Mouse (Mus musculus) forebrain, embryonic 16.5 days (tissue): ENCODE measurements around the gene Abcc8. TPM values are rescaled to one million over a fixed set of nuclear protein-coding genes. Genes with fewer than 3 reads are reported as not detected.
"Not testable (repeated sequence)": the region's sequence is repeated elsewhere in the genome, so short reads cannot be mapped to it uniquely, and the experiment has no call there.

Experiments
- ATAC-seq: fragments of 200-750 bp; cut with Nextera tagmentation; 2 replicates; pipeline ENCODE4 v1.8.0; 2017; ENCODE audit warnings: mild to moderate bottlenecking, moderate library complexity
- H3K27ac ChIP-seq: fragments of 300-500 bp; sonication (generic); 2 replicates; pipeline ENCODE4 v1.5.1; 2014; ENCODE audit warnings: low read length, control low read depth
- H3K27me3 ChIP-seq: fragments of 300-500 bp; sonication (generic); replicated peaks from 2 replicates; pipeline ENCODE4 v1.6.1; 2014; ENCODE audit warnings: low read length; ENCODE audit not compliant: control insufficient read depth, insufficient read depth
- H3K36me3 ChIP-seq: fragments of 300-500 bp; sonication (generic); 2 replicates; pipeline ENCODE4 v1.6.1; 2014; ENCODE audit not compliant: control insufficient read depth, insufficient read depth
- H3K4me1 ChIP-seq: fragments of 300-500 bp; sonication (generic); replicated peaks from 2 replicates; pipeline ENCODE4 v1.6.1; 2014; ENCODE audit warnings: low read length; ENCODE audit not compliant: control insufficient read depth, insufficient read depth
- H3K4me2 ChIP-seq: fragments of 300-500 bp; sonication (generic); 2 replicates; pipeline ENCODE4 v1.6.1; 2014; ENCODE audit warnings: mild to moderate bottlenecking, low read length, control low read depth
- H3K4me3 ChIP-seq: fragments of 300-500 bp; sonication (generic); replicated peaks from 2 replicates; pipeline ENCODE4 v1.5.1; 2014; ENCODE audit warnings: mild to moderate bottlenecking, low read length, control low read depth
- H3K9ac ChIP-seq: fragments of 300-500 bp; sonication (generic); replicated peaks from 2 replicates; pipeline ENCODE4 v1.6.1; 2014; ENCODE audit warnings: low read depth, low read length, control low read depth
- H3K9me3 ChIP-seq: fragments of 300-500 bp; sonication (generic); 2 replicates; pipeline ENCODE4 v1.6.1; 2016; ENCODE audit warnings: low read length; ENCODE audit not compliant: control insufficient read depth
- WGBS: fragments of 180-500 bp; shearing (Covaris S2); extraction: QIAGEN DNeasy Blood & Tissue Kit; methylation state at CpG from one replicate; pipeline ENCODE4 v1.1.7; 2014; 5-methylcytosine and 5-hydroxymethylcytosine counted together
- polyA plus RNA-seq: library from polyadenylated mRNA; unstranded; fragments of >200 nt; fragmentation: Nextera tagmentation; extraction: Ambion mirVana; gene quantifications from 2 replicates; pipeline ENCODE4 v1.2.1, GENCODE M21; 2015

The Abcc8 gene
- polyA plus RNA-seq, 1 experiment from 2014 or later = 34.3 TPM

DNA sequence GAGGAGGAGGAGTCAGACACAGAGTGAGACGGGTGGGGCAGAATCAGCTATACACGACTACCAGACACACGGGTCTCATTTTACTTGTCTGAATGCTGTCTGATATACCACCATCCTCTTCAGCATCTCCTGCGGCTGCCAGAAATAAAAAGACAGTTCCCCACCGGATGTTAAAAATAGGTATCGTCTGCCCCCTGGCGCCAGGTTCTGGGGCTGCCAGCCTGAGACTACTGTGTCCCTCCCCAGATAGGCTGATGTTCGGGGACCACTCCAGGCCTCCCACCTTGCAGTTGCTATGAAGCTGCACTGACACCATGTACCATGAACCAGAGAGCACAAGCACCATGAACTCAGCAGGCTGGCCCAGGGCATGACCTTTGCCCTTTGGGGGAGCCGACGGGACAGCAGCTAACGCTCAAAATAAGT lies 24.2 kb upstream of the Abcc8 start:
- no peaks in the 10 kb centered on the region for H3K27me3 ChIP-seq
- H3K9me3 ChIP-seq = no peaks in the 10 kb centered on the region
- no peak overlapping the region for H3K4me2 ChIP-seq
- no peaks in the 10 kb centered on the region for H3K36me3 ChIP-seq
- no peak overlapping the region for H3K27ac ChIP-seq
- WGBS = 44% methylated on average over 11 of the region's 11 CpGs
- no peak overlapping the region for H3K4me3 ChIP-seq
- ATAC-seq = peak; percentile 74
- H3K9ac ChIP-seq = no peak overlapping the region
- no peaks in the 10 kb centered on the region for H3K4me1 ChIP-seq

DNA sequence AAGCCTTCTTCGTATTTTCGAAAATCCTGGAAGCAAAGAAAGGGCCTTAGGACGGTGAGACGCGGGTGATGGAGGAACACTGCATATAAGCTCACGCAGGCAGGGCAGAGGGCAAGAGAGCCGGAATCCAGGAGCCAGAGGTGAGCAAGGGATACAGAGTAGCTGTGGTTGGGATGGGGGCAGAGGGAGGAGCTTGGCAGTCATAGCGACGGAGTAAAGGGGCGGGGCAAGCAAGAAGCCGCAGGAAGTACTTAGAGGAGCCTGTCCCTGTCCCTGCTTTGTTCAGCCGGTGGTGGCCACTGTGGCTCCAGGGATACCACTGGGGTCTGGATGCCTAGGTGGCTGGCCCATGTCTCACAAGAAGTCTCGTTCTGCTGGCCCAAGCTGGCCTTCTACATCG lies 21.8 kb upstream of the Abcc8 start:
- WGBS = 12% methylated on average over 14 of the region's 14 CpGs
- Histone ChIP-seq H3K4me1 (no peaks in the 10 kb centered on the region), H3K27ac (no peak overlapping the region), H3K4me2 (peak overlapping the region; percentile 24; the same call in 1 of the 2 replicates), H3K9ac (0 out of 2 replicates have a peak overlapping the region, but pooled peaks have one; percentile 15), H3K9me3 (no peaks in the 10 kb centered on the region), H3K36me3 (no peaks in the 10 kb centered on the region), H3K27me3 (no peaks in the 10 kb centered on the region), H3K4me3 (no peak overlapping the region)
- peak; percentile 27; the same call in 1 of the 2 replicates for ATAC-seq

DNA sequence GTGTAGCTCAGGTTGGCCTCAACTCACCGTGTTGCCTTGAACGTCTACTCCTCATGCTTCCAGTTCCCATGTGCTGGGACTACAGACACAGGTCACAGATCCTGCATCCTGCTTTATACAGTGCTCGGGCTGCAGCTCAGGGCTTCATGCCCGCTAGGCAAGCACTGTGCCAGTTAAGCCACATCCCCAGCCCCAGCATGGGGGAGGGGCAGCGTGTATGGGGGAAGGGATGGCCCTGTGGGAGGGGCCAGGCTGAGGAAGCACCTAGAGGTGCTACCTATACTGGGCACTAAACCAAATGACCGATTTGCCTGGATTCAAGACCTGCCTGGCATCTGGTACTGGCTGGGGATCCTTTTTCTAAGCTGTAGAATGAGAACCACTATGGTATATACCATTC lies 20.2 kb upstream of the Abcc8 start:
- H3K9ac ChIP-seq = no peak overlapping the region
- no peak overlapping the region for H3K4me3 ChIP-seq
- H3K27ac ChIP-seq = no peak overlapping the region
- H3K27me3 ChIP-seq = no peaks in the 10 kb centered on the region
- no peak for ATAC-seq
- no peaks in the 10 kb centered on the region for H3K4me1 ChIP-seq
- WGBS = 64% methylated on average over 6 of the region's 6 CpGs
- H3K36me3 ChIP-seq = no peaks in the 10 kb centered on the region
- no peaks in the 10 kb centered on the region for H3K9me3 ChIP-seq
- no peak overlapping the region for H3K4me2 ChIP-seq

DNA sequence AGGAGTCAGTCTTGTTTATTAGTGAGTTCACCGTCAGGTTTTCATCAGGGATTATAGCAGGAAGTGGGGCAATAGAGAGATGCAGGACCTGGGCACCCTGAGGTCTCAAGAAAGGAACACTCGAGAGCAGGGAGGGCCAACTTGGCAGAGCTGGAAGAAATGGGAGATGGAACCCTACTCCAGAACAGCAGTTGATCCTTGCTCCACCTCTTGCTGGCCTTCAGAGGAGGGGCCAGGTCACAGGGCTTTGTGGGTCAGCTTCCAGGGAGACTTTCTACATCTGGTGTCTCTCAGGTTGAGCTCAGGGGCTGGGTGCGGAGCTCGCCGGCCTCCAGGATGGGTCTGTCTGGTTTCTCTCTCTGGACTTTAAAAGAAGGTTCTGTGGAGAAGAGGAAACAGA lies 15.5 kb upstream of the Abcc8 start:
- 91% methylated on average over 5 of the region's 5 CpGs for WGBS
- Histone ChIP-seq H3K9ac (no peak overlapping the region), H3K4me2 (no peak overlapping the region), H3K4me1 (no peaks in the 10 kb centered on the region), H3K36me3 (no peaks in the 10 kb centered on the region), H3K4me3 (no peak overlapping the region), H3K9me3 (no peaks in the 10 kb centered on the region), H3K27ac (no peak overlapping the region), H3K27me3 (no peaks in the 10 kb centered on the region)
- ATAC-seq = no peak

DNA sequence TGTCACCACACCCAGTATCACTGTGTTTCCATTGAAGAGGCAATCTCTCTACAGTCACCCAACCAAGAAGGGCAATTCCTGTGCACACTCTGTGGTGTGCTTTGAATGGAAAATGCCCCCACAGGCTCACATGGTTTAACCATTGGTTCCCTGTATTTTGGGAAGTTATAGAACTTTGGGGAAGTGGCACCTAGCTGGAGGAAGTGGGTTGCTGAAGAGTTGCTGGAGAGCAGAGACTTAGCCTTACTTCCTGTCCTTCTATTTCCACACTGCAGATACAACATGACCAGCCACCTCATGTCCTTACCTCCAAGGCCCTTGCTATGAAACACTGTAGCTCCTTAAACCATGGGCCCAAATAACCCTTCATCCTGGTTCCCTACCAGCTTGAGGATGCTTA lies 4.4 kb upstream of the Abcc8 start:
- ATAC-seq = no peak
- Histone ChIP-seq H3K36me3 (no peaks in the 10 kb centered on the region), H3K27ac (no peak overlapping the region), H3K9me3 (no peaks in the 10 kb centered on the region), H3K4me3 (no peak overlapping the region), H3K4me1 (peaks cover 10% of the 10 kb centered on the region), H3K9ac (no peak overlapping the region), H3K4me2 (no peak overlapping the region), H3K27me3 (peaks cover 12% of the 10 kb centered on the region; the same call in 1 of the 2 replicates)

DNA sequence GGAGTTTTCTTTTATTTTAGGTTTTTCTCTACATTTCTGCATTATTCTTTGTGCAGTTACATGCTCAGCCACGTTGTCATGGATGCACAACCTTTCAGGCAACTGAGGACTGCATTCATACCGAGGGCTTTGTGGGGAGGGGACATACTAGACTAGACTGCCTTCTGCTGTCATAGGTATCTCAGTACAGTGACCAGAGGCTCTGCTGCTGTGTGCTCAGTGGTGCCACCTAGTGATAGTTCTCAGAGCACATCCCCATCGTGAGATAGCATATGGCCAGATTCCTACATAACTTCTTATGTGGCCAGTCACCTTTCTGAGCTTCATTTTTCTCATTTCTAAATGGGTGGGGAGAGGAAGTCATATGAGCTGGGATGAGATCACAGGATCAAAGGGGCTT lies 1.8 kb upstream of the Abcc8 start:
- Histone ChIP-seq H3K4me2 (no peak overlapping the region), H3K27me3 (peaks cover 18% of the 10 kb centered on the region; the same call in 1 of the 2 replicates), H3K9me3 (no peaks in the 10 kb centered on the region), H3K4me1 (peaks cover 16% of the 10 kb centered on the region), H3K27ac (no peak overlapping the region), H3K36me3 (no peaks in the 10 kb centered on the region), H3K4me3 (no peak overlapping the region), H3K9ac (no peak overlapping the region)
- peak; percentile 71 for ATAC-seq
- 0% methylated on average over 3 of the region's 3 CpGs for WGBS

DNA sequence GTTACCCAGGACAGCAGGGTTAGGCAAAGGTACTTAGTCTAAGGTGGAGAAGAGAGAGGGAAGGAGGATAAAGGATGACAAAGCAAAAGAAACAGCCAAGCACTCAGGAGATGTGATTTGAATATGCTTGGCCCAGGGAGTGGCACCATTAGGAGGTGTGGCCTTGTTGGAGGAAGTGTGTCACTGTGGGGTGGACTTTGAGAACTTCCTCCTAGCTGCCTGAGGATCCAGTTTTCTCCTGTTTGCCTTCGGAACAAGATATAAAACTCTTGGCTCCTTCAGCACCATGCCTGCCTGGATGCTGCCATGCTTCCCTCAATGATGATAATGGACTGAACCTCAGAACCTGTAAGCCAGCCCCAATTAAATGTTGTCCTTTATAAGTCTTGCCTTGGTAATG lies 10.9 kb downstream of the Abcc8 start:
- WGBS = 96% methylated on average over 1 of the region's 1 CpGs
- ATAC-seq = not testable (repeated sequence)

DNA sequence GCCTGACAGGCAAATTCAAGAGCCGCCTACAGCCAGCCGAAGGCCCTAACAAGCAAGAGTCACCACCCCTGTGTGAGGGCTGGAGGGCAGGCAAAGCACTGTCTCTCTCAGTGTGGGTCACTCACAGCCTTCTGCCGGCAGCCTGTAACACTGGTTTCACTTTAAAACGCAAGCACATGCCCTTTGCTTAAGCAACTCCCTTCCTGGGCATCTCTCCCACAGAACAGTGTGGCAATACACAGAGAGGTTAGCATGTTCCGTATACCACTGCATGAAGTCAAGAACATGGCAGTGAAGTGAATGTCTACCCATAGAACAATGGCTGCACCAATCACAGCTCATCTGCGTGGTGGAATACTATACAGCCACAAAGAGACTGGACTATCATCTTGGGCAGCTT lies 11.4 kb downstream of the Abcc8 start:
- Histone ChIP-seq H3K4me2 (no peak overlapping the region), H3K36me3 (peaks cover 2% of the 10 kb centered on the region; the same call in 1 of the 2 replicates), H3K27ac (no peak overlapping the region), H3K9ac (no peak overlapping the region), H3K4me3 (no peak overlapping the region), H3K9me3 (no peaks in the 10 kb centered on the region), H3K27me3 (no peaks in the 10 kb centered on the region), H3K4me1 (no peaks in the 10 kb centered on the region)
- no peak for ATAC-seq
- WGBS = 93% methylated on average over 6 of the region's 6 CpGs

More for the DNA sequence above, 10.9 kb downstream of the Abcc8 start:
- H3K4me1 ChIP-seq, H3K9ac ChIP-seq, H3K4me2 ChIP-seq, H3K9me3 ChIP-seq, H3K36me3 ChIP-seq, H3K27me3 ChIP-seq, H3K27ac ChIP-seq, H3K4me3 ChIP-seq: not testable (repeated sequence)

DNA sequence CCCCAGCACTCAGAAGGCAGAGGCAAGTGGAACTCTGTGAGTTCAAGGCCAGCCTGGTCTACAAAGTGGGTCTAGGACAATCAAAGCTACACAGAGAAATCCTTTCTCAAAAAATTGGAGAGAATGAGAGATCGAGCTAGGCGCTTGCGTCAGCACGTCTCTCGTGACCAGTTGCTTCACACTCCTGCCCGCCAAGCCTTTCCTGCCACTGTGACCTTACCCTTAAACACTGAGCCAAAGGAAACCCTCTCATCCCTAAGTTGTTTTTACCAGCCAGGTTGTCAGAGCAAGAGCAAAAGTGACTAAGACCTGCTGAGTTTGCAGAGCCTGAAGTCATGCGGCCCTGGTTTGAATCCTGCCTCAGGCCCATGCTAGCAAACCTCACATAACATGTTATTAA lies 11.9 kb downstream of the Abcc8 start:
- Histone ChIP-seq H3K9me3 (no peaks in the 10 kb centered on the region), H3K36me3 (peaks cover 2% of the 10 kb centered on the region; the same call in 1 of the 2 replicates), H3K27ac (no peak overlapping the region), H3K9ac (no peak overlapping the region), H3K27me3 (no peaks in the 10 kb centered on the region), H3K4me2 (no peak overlapping the region), H3K4me3 (no peak overlapping the region), H3K4me1 (peaks cover under 1% of the 10 kb centered on the region; the same call in 1 of the 2 replicates)
- no peak for ATAC-seq
- WGBS = 96% methylated on average over 7 of the region's 7 CpGs

DNA sequence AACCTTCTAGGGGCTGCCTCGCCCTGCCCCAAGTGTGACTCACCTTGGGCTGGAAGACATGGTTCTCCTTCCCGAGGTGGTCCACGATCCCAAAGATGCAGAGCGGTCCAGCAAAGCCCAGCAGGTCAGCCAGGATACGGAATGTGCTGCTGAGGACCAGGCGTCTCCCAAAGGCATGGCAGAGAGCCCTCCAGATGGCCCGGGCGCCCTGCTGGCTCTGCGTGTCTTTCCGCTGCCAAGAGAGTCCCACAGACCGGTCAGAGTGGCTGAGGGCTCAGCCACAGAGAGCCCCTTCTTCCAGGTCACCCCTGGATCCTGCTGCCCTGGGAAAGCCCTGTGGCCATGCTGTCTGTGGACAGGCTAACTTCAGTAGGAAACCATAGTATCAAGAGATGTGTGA lies 14.0 kb downstream of the Abcc8 start:
- peaks cover 2% of the 10 kb centered on the region; the same call in 1 of the 2 replicates for H3K36me3 ChIP-seq
- ATAC-seq = no peak
- peaks cover 12% of the 10 kb centered on the region for H3K4me1 ChIP-seq
- no peaks in the 10 kb centered on the region for H3K9me3 ChIP-seq
- no peak overlapping the region for H3K4me3 ChIP-seq
- H3K27me3 ChIP-seq = no peaks in the 10 kb centered on the region
- H3K9ac ChIP-seq = no peak overlapping the region
- 93% methylated on average over 11 of the region's 11 CpGs for WGBS
- no peak overlapping the region for H3K4me2 ChIP-seq
- no peak overlapping the region for H3K27ac ChIP-seq
